Mouse (Mus musculus): Measurements from ENCODE around the gene Adcy1. TPM values are rescaled to one million over a fixed set of nuclear protein-coding genes. Genes with fewer than 3 reads are reported as not detected.

Gene Adcy1
- polyA plus RNA-seq, 1 experiment: 2.3 TPM

GRCm38 (mm10) chr11:7065388-7065787, 2.1 kb downstream of the Adcy1 start:
- DNase-seq: no peak
- H3K36me3 ChIP-seq (ENCODE audit: control insufficient read depth, insufficient read depth, low read length): no peaks in the 10 kb centered on the region
- WGBS: 5% methylated on average over 4 of the region's 4 CpGs
- H3K4me1 ChIP-seq (replicated peaks; ENCODE audit: control insufficient read depth, insufficient read depth, low read length): no peaks in the 10 kb centered on the region
- H3K27me3 ChIP-seq (ENCODE audit: control insufficient read depth, insufficient read depth, low read length): no peaks in the 10 kb centered on the region; the same call in 1 of the 2 replicates
- no peak overlapping the region for H3K27ac ChIP-seq (ENCODE audit: control insufficient read depth, insufficient read depth, low read length)
- no peak overlapping the region for H3K4me3 ChIP-seq (ENCODE audit: control insufficient read depth, insufficient read depth, low read length)
- TF ChIP-seq POLR2A (IDR thresholded peaks at IDR 0.05; ENCODE audit: control insufficient read depth, extremely low read depth, insufficient read depth, low read length, poor library complexity) (no peak), CTCF (IDR thresholded peaks at IDR 0.05; ENCODE audit: borderline replicate concordance, control insufficient read depth, extremely low read depth, insufficient read depth, low read length, poor library complexity) (no peak)

GRCm38 (mm10) chr11:7065876-7066275, 2.6 kb downstream of the Adcy1 start:
- H3K4me1 ChIP-seq (replicated peaks; ENCODE audit: control insufficient read depth, insufficient read depth, low read length): no peaks in the 10 kb centered on the region
- no peak overlapping the region for H3K27ac ChIP-seq (ENCODE audit: control insufficient read depth, insufficient read depth, low read length)
- DNase-seq: no peak
- no peaks in the 10 kb centered on the region for H3K36me3 ChIP-seq (ENCODE audit: control insufficient read depth, insufficient read depth, low read length)
- TF ChIP-seq POLR2A (IDR thresholded peaks at IDR 0.05; ENCODE audit: control insufficient read depth, extremely low read depth, insufficient read depth, low read length, poor library complexity) (no peak), CTCF (IDR thresholded peaks at IDR 0.05; ENCODE audit: borderline replicate concordance, control insufficient read depth, extremely low read depth, insufficient read depth, low read length, poor library complexity) (no peak)
- 41% methylated on average over 5 of the region's 5 CpGs for WGBS
- no peaks in the 10 kb centered on the region; the same call in 1 of the 2 replicates for H3K27me3 ChIP-seq (ENCODE audit: control insufficient read depth, insufficient read depth, low read length)
- H3K4me3 ChIP-seq (ENCODE audit: control insufficient read depth, insufficient read depth, low read length): no peak overlapping the region

- H3K4me1 ChIP-seq (replicated peaks; ENCODE audit: control insufficient read depth, insufficient read depth, low read length): no peaks in the 10 kb centered on the region
- H3K27me3 ChIP-seq (ENCODE audit: control insufficient read depth, insufficient read depth, low read length): no peaks in the 10 kb centered on the region; the same call in 1 of the 2 replicates
- TF ChIP-seq POLR2A (IDR thresholded peaks at IDR 0.05; ENCODE audit: control insufficient read depth, extremely low read depth, insufficient read depth, low read length, poor library complexity): no peak
- TF ChIP-seq CTCF (IDR thresholded peaks at IDR 0.05; ENCODE audit: borderline replicate concordance, control insufficient read depth, extremely low read depth, insufficient read depth, low read length, poor library complexity): no peak
- no peak for DNase-seq
- WGBS: 73% methylated on average over 4 of the region's 4 CpGs
- H3K27ac ChIP-seq (ENCODE audit: control insufficient read depth, insufficient read depth, low read length): no peak overlapping the region
- H3K4me3 ChIP-seq (ENCODE audit: control insufficient read depth, insufficient read depth, low read length): no peak overlapping the region
- no peaks in the 10 kb centered on the region for H3K36me3 ChIP-seq (ENCODE audit: control insufficient read depth, insufficient read depth, low read length)
Measured at GRCm38 (mm10) chr11:7067263-7067662, 4.0 kb downstream of the Adcy1 start.

- TF ChIP-seq POLR2A (IDR thresholded peaks at IDR 0.05; ENCODE audit: control insufficient read depth, extremely low read depth, insufficient read depth, low read length, poor library complexity) (no peak), CTCF (IDR thresholded peaks at IDR 0.05; ENCODE audit: borderline replicate concordance, control insufficient read depth, extremely low read depth, insufficient read depth, low read length, poor library complexity) (no peak)
- H3K27ac ChIP-seq (ENCODE audit: control insufficient read depth, insufficient read depth, low read length): no peak overlapping the region
- no peaks in the 10 kb centered on the region for H3K36me3 ChIP-seq (ENCODE audit: control insufficient read depth, insufficient read depth, low read length)
- 86% methylated on average over 12 of the region's 12 CpGs for WGBS
- H3K4me3 ChIP-seq (ENCODE audit: control insufficient read depth, insufficient read depth, low read length): no peak overlapping the region
- DNase-seq: no peak
- no peaks in the 10 kb centered on the region for H3K4me1 ChIP-seq (replicated peaks; ENCODE audit: control insufficient read depth, insufficient read depth, low read length)
- H3K27me3 ChIP-seq (ENCODE audit: control insufficient read depth, insufficient read depth, low read length): no peaks in the 10 kb centered on the region; the same call in 1 of the 2 replicates
Measured at GRCm38 (mm10) chr11:7068479-7069235, 5.4 kb downstream of the Adcy1 start.

GRCm38 (mm10) chr11:7069762-7070161, 6.5 kb downstream of the Adcy1 start:
- Histone ChIP-seq H3K4me3 (ENCODE audit: control insufficient read depth, insufficient read depth, low read length) (no peak overlapping the region), H3K36me3 (ENCODE audit: control insufficient read depth, insufficient read depth, low read length) (no peaks in the 10 kb centered on the region), H3K27ac (ENCODE audit: control insufficient read depth, insufficient read depth, low read length) (no peak overlapping the region), H3K4me1 (replicated peaks; ENCODE audit: control insufficient read depth, insufficient read depth, low read length) (no peaks in the 10 kb centered on the region), H3K27me3 (ENCODE audit: control insufficient read depth, insufficient read depth, low read length) (no peaks in the 10 kb centered on the region)
- 91% methylated on average over 4 of the region's 4 CpGs for WGBS
- DNase-seq: no peak
- TF ChIP-seq POLR2A (IDR thresholded peaks at IDR 0.05; ENCODE audit: control insufficient read depth, extremely low read depth, insufficient read depth, low read length, poor library complexity) (no peak), CTCF (IDR thresholded peaks at IDR 0.05; ENCODE audit: borderline replicate concordance, control insufficient read depth, extremely low read depth, insufficient read depth, low read length, poor library complexity) (no peak)

GRCm38 (mm10) chr11:7071617-7072016, 8.3 kb downstream of the Adcy1 start:
- TF ChIP-seq CTCF (IDR thresholded peaks at IDR 0.05; ENCODE audit: borderline replicate concordance, control insufficient read depth, extremely low read depth, insufficient read depth, low read length, poor library complexity): no peak
- H3K27me3 ChIP-seq (ENCODE audit: control insufficient read depth, insufficient read depth, low read length): no peaks in the 10 kb centered on the region
- 89% methylated on average over 6 of the region's 6 CpGs for WGBS
- no peaks in the 10 kb centered on the region for H3K36me3 ChIP-seq (ENCODE audit: control insufficient read depth, insufficient read depth, low read length)
- H3K4me3 ChIP-seq (ENCODE audit: control insufficient read depth, insufficient read depth, low read length): no peak overlapping the region
- no peaks in the 10 kb centered on the region for H3K4me1 ChIP-seq (replicated peaks; ENCODE audit: control insufficient read depth, insufficient read depth, low read length)
- H3K27ac ChIP-seq (ENCODE audit: control insufficient read depth, insufficient read depth, low read length): no peak overlapping the region
- DNase-seq: no peak

Measured in thymus, adult 2 months (tissue).